9 mouse cellular contexts compared by ENCODE assay signal in the genomic region with DNA sequence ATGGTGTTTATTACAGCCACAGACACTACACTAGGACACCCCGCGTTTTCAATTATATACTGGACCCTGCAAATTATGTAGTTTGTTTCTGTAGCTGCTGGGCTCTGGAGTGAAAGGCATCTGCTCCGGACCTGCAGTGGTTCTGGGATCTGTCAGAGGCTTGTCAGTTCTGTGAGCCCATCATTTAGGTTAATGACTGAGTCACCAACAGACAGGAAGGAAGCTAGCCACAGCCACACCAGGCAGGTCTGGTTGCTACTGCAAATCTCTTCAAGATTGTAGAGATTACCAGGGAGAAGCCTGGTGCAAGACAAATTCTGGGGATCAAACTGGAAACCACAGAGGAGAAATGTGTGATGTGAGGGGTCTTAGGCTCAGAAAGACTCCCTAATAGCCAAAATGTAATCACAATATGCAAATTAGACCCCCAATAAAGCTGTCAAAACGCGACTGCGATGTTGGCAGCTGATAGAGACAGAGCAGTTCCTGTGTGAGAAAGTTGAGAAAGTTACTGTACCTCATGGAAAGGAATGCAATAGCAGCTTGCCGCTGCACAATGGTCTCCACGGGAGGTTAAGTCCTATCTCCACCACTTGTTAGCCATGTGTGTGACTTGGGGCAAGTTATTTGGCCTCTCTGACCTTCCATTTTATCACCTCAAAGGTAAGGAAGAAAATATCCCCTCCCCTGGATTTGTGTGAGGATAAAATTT. TPM values are rescaled to one million over a fixed set of nuclear protein-coding genes. Genes with fewer than 3 reads are reported as not detected.
A peak's percentile ranks its signal among the peaks of the same experiment; 100 is the strongest.
DNase-seq lines count a peak whose midpoint lies in the region; ATAC-seq and TF ChIP-seq lines count a peak whose summit lies in the region.
"Had no signal": no experiment of that assay in that cellular context is flagged by ENCODE, and none has a peak within 500 bp of the region (broad histone marks: within the 10 kb centered on the region; RNA-seq: fewer than 3 reads in every experiment).

No protein-coding gene starts in this region.

- H3K4me1 ChIP-seq in intestine, embryonic 15.5 days (replicated peaks) = peaks cover 42% of the 10 kb centered on the region
- H3K4me1 ChIP-seq in intestine, postnatal 0 days (replicated peaks; ENCODE audit: control insufficient read depth, insufficient read depth, low read length) = 0 out of 2 replicates have a peak, but pooled peaks cover 4% of the 10 kb centered on the region
- H3K4me1 ChIP-seq in embryonic facial prominence, embryonic 10.5 days = peaks cover 69% of the 10 kb centered on the region
- H3K4me1 ChIP-seq in liver, embryonic 15.5 days (replicated peaks) = peaks cover 42% of the 10 kb centered on the region

- no peaks in the 10 kb centered on the region for H3K36me3 ChIP-seq in intestine, embryonic 15.5 days
- no peaks in the 10 kb centered on the region for H3K36me3 ChIP-seq in intestine, postnatal 0 days (ENCODE audit: control insufficient read depth, insufficient read depth)
- no peaks in the 10 kb centered on the region for H3K36me3 ChIP-seq in embryonic facial prominence, embryonic 10.5 days (replicated peaks)
- no peaks in the 10 kb centered on the region for H3K36me3 ChIP-seq in liver, embryonic 15.5 days (replicated peaks)

- no peaks in the 10 kb centered on the region for H3K9me3 ChIP-seq in intestine, embryonic 15.5 days
- no peaks in the 10 kb centered on the region for H3K9me3 ChIP-seq in intestine, postnatal 0 days (ENCODE audit: control insufficient read depth)
- H3K9me3 ChIP-seq in embryonic facial prominence, embryonic 10.5 days = no peaks in the 10 kb centered on the region
- no peaks in the 10 kb centered on the region for H3K9me3 ChIP-seq in liver, embryonic 15.5 days (replicated peaks)

- DNase-seq in adrenal gland, adult (ENCODE audit: inconsistent age in 2 of 2, low spot score in 1 of 2) = peak; percentile 28 to 53
- DNase-seq in adrenal gland, postnatal 25 days = no peak
- DNase-seq in embryonic facial prominence, embryonic 10.5 days (ENCODE audit: low spot score) = no peak
- DNase-seq in left cerebral cortex, adult 2 months (ENCODE audit: extremely low spot score in 1 of 2, low spot score in 2 of 2) = no peak
- no peak for DNase-seq in left cerebral cortex, postnatal 10 days (ENCODE audit: extremely low spot score in 1 of 2, low spot score in 2 of 2)

- 0 out of 2 replicates have a peak overlapping the region, but pooled peaks have one; percentile 49 for H3K27ac ChIP-seq in intestine, embryonic 15.5 days
- no peak overlapping the region for H3K27ac ChIP-seq in intestine, postnatal 0 days (ENCODE audit: low read depth, low read length)
- H3K27ac ChIP-seq in embryonic facial prominence, embryonic 10.5 days (replicated peaks) = peak overlapping the region; percentile 88
- H3K27ac ChIP-seq in liver, embryonic 15.5 days (replicated peaks) = peak overlapping the region; percentile 64; the same call in 1 of the 2 replicates
- H3K27ac ChIP-seq in left cerebral cortex, adult 2 months = no peak overlapping the region

- H3K27me3 ChIP-seq in intestine, embryonic 15.5 days (replicated peaks) = no peaks in the 10 kb centered on the region
- no peaks in the 10 kb centered on the region for H3K27me3 ChIP-seq in intestine, postnatal 0 days (replicated peaks; ENCODE audit: control insufficient read depth, insufficient read depth, low read length)
- no peaks in the 10 kb centered on the region for H3K27me3 ChIP-seq in embryonic facial prominence, embryonic 10.5 days (replicated peaks; ENCODE audit: low read depth, poor library complexity, severe bottlenecking)
- no peaks in the 10 kb centered on the region for H3K27me3 ChIP-seq in liver, embryonic 15.5 days

- WGBS in intestine, embryonic 15.5 days = 26% methylated on average over 8 of the region's 8 CpGs
- WGBS in intestine, postnatal 0 days = 41% methylated on average over 8 of the region's 8 CpGs
- WGBS in embryonic facial prominence, embryonic 10.5 days = 33% methylated on average over 8 of the region's 8 CpGs
- 14% methylated on average over 8 of the region's 8 CpGs for WGBS in liver, embryonic 15.5 days (ENCODE audit: insufficient replicate concordance)

- H3K9ac ChIP-seq in intestine, embryonic 15.5 days = no peak overlapping the region
- no peak overlapping the region for H3K9ac ChIP-seq in intestine, postnatal 0 days (ENCODE audit: low read depth, low read length)
- H3K9ac ChIP-seq in liver, embryonic 15.5 days = no peak overlapping the region

- H3K4me2 ChIP-seq in intestine, embryonic 15.5 days (replicated peaks) = no peak overlapping the region
- no peak overlapping the region for H3K4me2 ChIP-seq in intestine, postnatal 0 days (replicated peaks; ENCODE audit: low read depth)
- no peak overlapping the region for H3K4me2 ChIP-seq in liver, embryonic 15.5 days

- no peak overlapping the region for H3K4me3 ChIP-seq in intestine, embryonic 15.5 days (replicated peaks)
- no peak overlapping the region for H3K4me3 ChIP-seq in intestine, postnatal 0 days (ENCODE audit: low read depth, low read length)
- peak overlapping the region; percentile 15; the same call in 1 of the 2 replicates for H3K4me3 ChIP-seq in embryonic facial prominence, embryonic 10.5 days
- no peak overlapping the region for H3K4me3 ChIP-seq in liver, embryonic 15.5 days (replicated peaks)
- H3K4me3 ChIP-seq in left cerebral cortex, adult 2 months = no peak overlapping the region
- H3K4me3 ChIP-seq: erythroblast, embryonic 14.5 days had no signal

- intact Hi-C loops in left cerebral cortex, adult 2 months (cut with DNase I) = no loop called here
- intact Hi-C loops in left cerebral cortex, postnatal 10 days (cut with DNase I) = no loop called here

- ATAC-seq in intestine, embryonic 15.5 days = no peak
- no peak for ATAC-seq in intestine, postnatal 0 days
- ATAC-seq in liver, embryonic 15.5 days (ENCODE audit: insufficient read depth) = no peak

- no peak for TF ChIP-seq CTCF in intestine, postnatal 0 days (IDR thresholded peaks at IDR 0.05; ENCODE audit: low read depth)
- TF ChIP-seq CTCF in left cerebral cortex, adult 2 months (IDR thresholded peaks at IDR 0.05) = no peak

RNA-seq across cellular contexts. Expression of a gene that starts 22.1 kb away (rescaled TPM):
- total RNA-seq in adrenal gland, postnatal 25 days (2021) = 33.9 and 55.8 TPM in 2 replicates
- polyA plus RNA-seq in intestine, embryonic 15.5 days (2015; fragmentation: Nextera tagmentation; extraction: Ambion mirVana) = 65.2 and 65.3 TPM in 2 replicates
- 83.6 and 91.4 TPM in 2 replicates for polyA plus RNA-seq in intestine, postnatal 0 days (2015; fragmentation: Nextera tagmentation; extraction: Ambion mirVana)
- 70.4 and 78.9 TPM in 2 replicates for polyA plus RNA-seq in embryonic facial prominence, embryonic 10.5 days (2016; fragmentation: Nextera tagmentation; extraction: Ambion mirVana)
- 21.9 and 24.6 TPM in 2 replicates for polyA plus RNA-seq in liver, embryonic 15.5 days (2015; fragmentation: Nextera tagmentation; extraction: Ambion mirVana)
- 10 to 100 TPM; 24.1 to 28.5 TPM for total RNA-seq in left cerebral cortex, adult 2 months (2021)
- total RNA-seq in left cerebral cortex, postnatal 10 days (2021) = 10 to 100 TPM; 36.8 to 39.7 TPM

RNA-seq across cellular contexts. Expression of a gene that starts 33.2 kb away (rescaled TPM):
- 4.1 and 4.5 TPM in 2 replicates for total RNA-seq in adrenal gland, postnatal 25 days (2021)
- polyA plus RNA-seq in intestine, embryonic 15.5 days (2015; fragmentation: Nextera tagmentation; extraction: Ambion mirVana) = 1.3 and 1.6 TPM in 2 replicates
- polyA plus RNA-seq in intestine, postnatal 0 days (2015; fragmentation: Nextera tagmentation; extraction: Ambion mirVana) = 0.50 and 0.55 TPM in 2 replicates
- 4.0 and 5.6 TPM in 2 replicates for polyA plus RNA-seq in embryonic facial prominence, embryonic 10.5 days (2016; fragmentation: Nextera tagmentation; extraction: Ambion mirVana)
- 0.26 and 0.35 TPM in 2 replicates for polyA plus RNA-seq in liver, embryonic 15.5 days (2015; fragmentation: Nextera tagmentation; extraction: Ambion mirVana)
- total RNA-seq in left cerebral cortex, adult 2 months (2021) = not detected
- not detected for total RNA-seq in left cerebral cortex, postnatal 10 days (2021)
- polyA plus RNA-seq: erythroblast, embryonic 14.5 days had no signal

RNA-seq across cellular contexts. Expression of a gene that starts 49.1 kb away (rescaled TPM):
- total RNA-seq in adrenal gland, postnatal 25 days (2021) = 44.2 and 54.6 TPM in 2 replicates
- 8.3 and 8.6 TPM in 2 replicates for polyA plus RNA-seq in intestine, embryonic 15.5 days (2015; fragmentation: Nextera tagmentation; extraction: Ambion mirVana)
- 4.0 and 4.3 TPM in 2 replicates for polyA plus RNA-seq in intestine, postnatal 0 days (2015; fragmentation: Nextera tagmentation; extraction: Ambion mirVana)
- polyA plus RNA-seq in embryonic facial prominence, embryonic 10.5 days (2016; fragmentation: Nextera tagmentation; extraction: Ambion mirVana) = 14.7 and 15.4 TPM in 2 replicates
- polyA plus RNA-seq in liver, embryonic 15.5 days (2015; fragmentation: Nextera tagmentation; extraction: Ambion mirVana) = 2.3 and 2.4 TPM in 2 replicates
- total RNA-seq in left cerebral cortex, adult 2 months (2021) = 10 to 100 TPM; 96.7 to 98.7 TPM
- total RNA-seq in left cerebral cortex, postnatal 10 days (2021) = 100 to 1,000 TPM; 151 to 166 TPM

RNA-seq across cellular contexts. Expression of a gene that starts 56.8 kb away (rescaled TPM):
- total RNA-seq in adrenal gland, postnatal 25 days (2021) = 7.3 and 8.7 TPM in 2 replicates
- polyA plus RNA-seq in intestine, embryonic 15.5 days (2015; fragmentation: Nextera tagmentation; extraction: Ambion mirVana) = 37.5 and 42.6 TPM in 2 replicates
- 21.7 and 22.9 TPM in 2 replicates for polyA plus RNA-seq in intestine, postnatal 0 days (2015; fragmentation: Nextera tagmentation; extraction: Ambion mirVana)
- polyA plus RNA-seq in embryonic facial prominence, embryonic 10.5 days (2016; fragmentation: Nextera tagmentation; extraction: Ambion mirVana) = 39.7 and 40.1 TPM in 2 replicates
- polyA plus RNA-seq in liver, embryonic 15.5 days (2015; fragmentation: Nextera tagmentation; extraction: Ambion mirVana) = 9.7 and 10.1 TPM in 2 replicates
- 1 to 10 TPM; 4.7 to 4.8 TPM for total RNA-seq in left cerebral cortex, adult 2 months (2021)
- total RNA-seq in left cerebral cortex, postnatal 10 days (2021) = 10 to 100 TPM in 1 of 2 experiments, 1 to 10 TPM in 1; 9.9 to 14.9 TPM
- polyA plus RNA-seq: erythroblast, embryonic 14.5 days had no signal

Comparison
In these comparisons a context has a peak if more than half of its experiments do, and no peak if none do; other contexts are left out.
1. DNase-seq: peak in adrenal gland, adult (2 of 2); none in adrenal gland, postnatal 25 days (single experiment), embryonic facial prominence, embryonic 10.5 days (single experiment), left cerebral cortex, adult 2 months (0 of 2) and left cerebral cortex, postnatal 10 days (0 of 2).
2. H3K27ac ChIP-seq: peak in intestine, embryonic 15.5 days (single experiment), embryonic facial prominence, embryonic 10.5 days (single experiment) and liver, embryonic 15.5 days (single experiment); none in intestine, postnatal 0 days (single experiment) and left cerebral cortex, adult 2 months (single experiment).